Mouse (Mus musculus): ENCODE measurements around the gene Cpeb3.
"Not testable (repeated sequence)": the region's sequence is repeated elsewhere in the genome, so short reads cannot be mapped to it uniquely, and the experiment has no call there.

Cpeb3 gene

DNA sequence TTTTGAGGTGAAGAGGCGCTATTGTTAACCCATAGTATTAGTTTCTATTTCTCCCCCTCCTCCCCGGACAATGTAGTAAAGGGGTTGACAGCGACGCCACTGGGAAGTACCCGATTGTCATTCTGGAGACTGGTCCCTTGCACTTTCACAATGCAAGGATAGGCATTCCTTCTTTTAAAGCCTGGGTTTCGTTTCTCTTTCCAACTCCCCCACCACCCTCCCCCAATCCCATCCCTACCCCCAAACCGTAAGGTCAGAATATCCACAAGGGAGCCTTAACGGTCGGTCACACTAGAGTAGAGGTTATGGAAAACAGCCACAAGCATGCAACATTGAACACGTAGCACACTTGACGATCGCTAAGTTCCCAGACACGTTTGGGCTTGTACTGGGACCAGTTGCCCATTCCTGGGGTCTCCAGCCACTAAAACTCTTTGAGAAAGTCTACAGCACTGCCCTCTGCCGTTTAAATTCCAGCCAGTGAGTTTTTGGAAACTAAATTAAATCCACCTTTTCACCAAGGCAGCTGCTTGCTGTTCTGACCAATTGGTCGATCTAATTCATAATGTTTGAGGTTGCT lies at the start of gene Cpeb3:
Gene Cpeb3 (minus strand): TSS at position 426 of the 580 bp plus-strand sequence.
- DNase-seq (ENCODE audit: low read depth, low spot score), result peak; percentile 62

DNA sequence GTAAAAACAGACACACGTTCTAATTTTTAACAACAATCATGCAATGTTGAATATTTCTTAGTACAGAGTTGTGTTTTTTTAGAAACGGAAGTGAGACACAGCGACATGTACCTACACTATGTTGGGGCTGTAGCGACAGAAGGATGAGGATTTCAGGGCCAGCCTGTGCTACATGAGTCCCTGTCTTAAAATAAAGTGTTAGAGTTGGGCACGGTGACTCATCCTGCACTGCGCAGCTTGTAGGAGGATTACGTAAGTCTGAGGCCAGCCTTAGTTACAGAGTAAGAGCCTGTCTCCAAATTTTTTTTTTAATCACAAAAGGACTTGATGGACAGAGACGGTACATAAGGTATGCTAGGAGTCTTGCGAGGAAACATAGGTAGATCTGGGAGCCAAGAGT lies 46.9 kb upstream of the Cpeb3 start:
- no peak for DNase-seq (ENCODE audit: low read depth, low spot score)

DNA sequence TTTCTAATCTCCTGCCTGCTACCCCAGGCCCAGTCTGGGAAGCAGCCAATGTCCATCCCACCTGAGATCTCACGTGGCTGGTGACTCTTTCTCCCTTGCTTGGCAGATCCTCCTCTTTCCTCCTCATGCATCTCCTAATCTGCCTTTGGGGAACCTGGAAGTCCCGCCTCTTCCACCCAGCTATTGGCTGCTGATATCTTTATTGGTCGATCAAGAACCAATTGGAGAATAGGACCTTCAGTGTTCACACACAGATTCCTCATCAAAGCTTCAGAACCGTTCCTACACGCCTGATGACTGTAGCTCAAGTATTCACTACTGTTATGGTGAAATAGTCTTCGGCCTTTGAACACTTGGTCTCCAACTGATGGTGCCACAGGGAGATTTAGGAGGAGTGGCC lies 43.7 kb upstream of the Cpeb3 start:
- DNase-seq (ENCODE audit: low read depth, low spot score), result peak; percentile 44

- peak; percentile 78 for DNase-seq (ENCODE audit: low read depth, low spot score)
These were observed 39.8 kb upstream of the Cpeb3 start for GRCm38 (mm10) chr19:37248199-37248598.

GRCm38 (mm10) chr19:37246859-37247258 lies 38.5 kb upstream of the Cpeb3 start:
- DNase-seq (ENCODE audit: low read depth, low spot score), result peak; percentile 78

GRCm38 (mm10) chr19:37242707-37243106 lies 34.3 kb upstream of the Cpeb3 start:
- no peak for DNase-seq (ENCODE audit: low read depth, low spot score)

DNA sequence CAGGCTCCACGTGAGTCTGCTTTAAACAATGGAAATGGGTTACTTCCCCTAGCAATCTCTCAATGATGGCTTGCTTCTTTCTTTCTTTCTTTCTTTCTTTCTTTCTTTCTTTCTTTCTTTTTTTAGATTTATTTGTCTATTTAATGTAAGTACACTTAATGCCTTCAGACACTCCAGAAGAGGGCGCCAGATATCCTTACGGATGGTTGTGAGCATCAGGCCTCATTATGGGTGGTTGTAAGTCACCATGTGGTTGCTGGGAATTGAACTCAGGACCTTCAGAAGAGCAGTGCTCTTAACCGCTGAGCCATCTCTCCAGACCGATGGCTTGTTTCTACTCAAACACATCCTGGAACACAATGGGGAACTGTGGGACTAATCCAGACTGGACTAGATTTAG lies 32.8 kb upstream of the Cpeb3 start:
- DNase-seq (ENCODE audit: low read depth, low spot score), result peak; percentile 58

DNA sequence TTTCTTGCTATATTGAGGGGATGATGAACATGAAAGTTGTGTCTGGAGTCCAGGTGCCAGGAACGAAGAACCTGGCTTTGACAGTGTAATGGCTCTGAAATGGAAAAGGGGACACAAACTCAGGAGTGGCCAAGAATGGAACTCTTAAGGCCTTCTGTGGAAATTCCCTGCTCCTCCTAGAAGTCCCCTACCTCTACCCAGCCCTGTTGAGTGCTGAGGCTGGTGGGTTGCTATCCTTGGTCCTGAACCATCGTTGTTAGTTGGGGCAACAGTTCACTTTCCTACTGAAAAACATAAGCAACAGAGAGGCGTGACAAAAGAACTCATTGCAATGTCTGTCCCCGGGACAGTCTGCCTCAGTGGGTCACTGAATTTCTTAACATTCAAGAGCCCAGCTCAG lies 30.7 kb upstream of the Cpeb3 start:
- DNase-seq (ENCODE audit: low read depth, low spot score), result peak; percentile 35

- no peak for DNase-seq (ENCODE audit: low read depth, low spot score)
These were observed 30.2 kb upstream of the Cpeb3 start for GRCm38 (mm10) chr19:37238651-37239050.

DNA sequence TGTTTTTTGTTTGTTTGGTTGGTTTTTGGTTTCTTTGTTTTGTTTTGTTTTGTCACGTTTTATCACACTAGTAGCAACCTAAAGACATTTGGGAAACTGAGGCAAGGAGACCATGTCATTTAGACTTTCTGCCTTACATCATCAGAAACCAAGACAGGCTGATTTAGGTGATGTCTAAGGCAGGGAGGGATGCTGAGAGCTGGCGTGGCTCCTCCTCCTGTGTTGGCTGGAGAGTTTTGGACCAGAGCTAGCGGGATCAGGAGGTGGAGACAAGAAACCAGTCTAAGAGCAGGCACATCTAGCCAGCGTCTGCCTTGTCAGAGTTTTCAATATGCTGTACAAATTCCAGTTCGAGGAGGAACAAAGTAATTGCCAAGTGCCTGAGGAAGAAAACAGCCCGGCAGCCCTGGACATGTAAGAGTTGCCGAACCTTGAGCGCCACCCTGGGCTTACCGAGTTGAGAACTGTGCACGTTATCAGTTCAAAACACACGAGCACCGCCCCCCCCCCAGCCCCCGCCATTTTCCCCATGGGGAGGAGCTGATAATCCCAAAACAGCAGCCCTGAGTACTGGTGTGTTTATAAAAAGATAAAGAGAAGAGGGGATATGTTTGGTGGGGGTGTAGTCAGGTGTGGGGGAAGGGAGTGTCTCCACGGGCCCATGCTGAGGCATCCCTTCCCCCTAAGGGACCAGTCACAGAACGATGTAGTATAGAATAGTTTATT lies 29.5 kb upstream of the Cpeb3 start:
- no peak for DNase-seq (ENCODE audit: low read depth, low spot score)

- DNase-seq (ENCODE audit: low read depth, low spot score), result peak; percentile 48
These were observed 28.9 kb upstream of the Cpeb3 start for GRCm38 (mm10) chr19:37237306-37237705.

- DNase-seq (ENCODE audit: low read depth, low spot score), result no peak
These were observed 27.4 kb upstream of the Cpeb3 start for GRCm38 (mm10) chr19:37235818-37236217.

- DNase-seq (ENCODE audit: low read depth, low spot score), result no peak
These were observed 25.4 kb upstream of the Cpeb3 start for GRCm38 (mm10) chr19:37233561-37234539.

- not testable (repeated sequence) for DNase-seq (ENCODE audit: low read depth, low spot score)
These were observed 24.2 kb upstream of the Cpeb3 start for GRCm38 (mm10) chr19:37232598-37232997.

- DNase-seq (ENCODE audit: low read depth, low spot score), result no peak
These were observed 16.9 kb upstream of the Cpeb3 start for GRCm38 (mm10) chr19:37225197-37225862.

GRCm38 (mm10) chr19:37214711-37215110 lies 6.3 kb upstream of the Cpeb3 start:
- no peak for DNase-seq (ENCODE audit: low read depth, low spot score)

GRCm38 (mm10) chr19:37211416-37211815 lies 3.0 kb upstream of the Cpeb3 start:
- DNase-seq (ENCODE audit: low read depth, low spot score), result no peak

DNA sequence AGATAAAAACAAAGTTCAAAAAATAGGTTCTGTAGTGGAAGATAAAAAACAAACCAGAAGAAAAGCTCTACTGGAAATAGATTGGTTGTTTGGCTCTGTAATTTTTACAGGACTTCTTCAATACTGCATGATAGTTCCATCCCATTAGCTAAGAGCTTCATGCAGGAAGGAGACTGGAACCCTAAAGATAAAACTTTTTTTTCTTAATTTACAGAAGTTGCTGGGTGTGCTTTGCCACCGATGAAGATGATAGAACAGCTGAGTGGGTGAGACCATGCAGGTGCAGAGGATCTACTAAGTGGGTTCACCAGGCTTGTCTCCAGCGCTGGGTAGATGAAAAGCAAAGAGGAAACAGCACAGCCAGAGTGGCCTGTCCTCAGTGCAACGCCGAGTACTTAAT lies 2.1 kb upstream of the Cpeb3 start:
- no peak for DNase-seq (ENCODE audit: low read depth, low spot score)

- DNase-seq (ENCODE audit: low read depth, low spot score), result peak; percentile 38
These were observed 1.2 kb upstream of the Cpeb3 start for GRCm38 (mm10) chr19:37209467-37210128.

DNA sequence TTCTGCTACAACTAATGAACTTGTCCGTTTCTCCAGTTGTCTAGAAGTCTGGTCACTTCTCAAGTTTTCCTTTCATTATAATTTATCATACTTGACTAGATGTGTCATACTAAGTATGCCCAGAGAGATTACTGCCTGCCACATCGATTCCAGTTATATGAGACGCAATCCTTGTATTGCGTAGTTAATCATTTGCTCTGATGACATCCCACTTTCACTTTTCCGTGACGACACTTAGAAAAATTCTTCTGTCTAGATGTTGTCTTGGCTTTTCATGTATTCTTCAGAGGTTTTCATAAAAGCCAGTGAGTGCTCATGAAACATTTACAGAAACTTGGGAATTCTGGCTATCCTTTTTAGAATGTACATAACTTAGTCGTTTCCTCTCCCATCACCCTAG lies 585 bp upstream of the Cpeb3 start:
- no peak for DNase-seq (ENCODE audit: low read depth, low spot score)

All from A20 (cell line).